Mouse (Mus musculus): ENCODE measurements around the gene Ngef. TPM values are rescaled to one million over a fixed set of nuclear protein-coding genes. Genes with fewer than 3 reads are reported as not detected.
A peak's percentile ranks its signal among the peaks of the same experiment; 100 is the strongest.
"Not testable (repeated sequence)": the region's sequence is repeated elsewhere in the genome, so short reads cannot be mapped to it uniquely, and the experiment has no call there.

Ngef gene
- total RNA-seq, 2 experiments from 2014 or later, result 0.56 to 0.80 TPM

GRCm38 (mm10) chr1:87482546-87482945 lies 91.1 kb downstream of the Ngef start:
- no peak for DNase-seq (ENCODE audit: low spot score in 2 of 2)

DNA sequence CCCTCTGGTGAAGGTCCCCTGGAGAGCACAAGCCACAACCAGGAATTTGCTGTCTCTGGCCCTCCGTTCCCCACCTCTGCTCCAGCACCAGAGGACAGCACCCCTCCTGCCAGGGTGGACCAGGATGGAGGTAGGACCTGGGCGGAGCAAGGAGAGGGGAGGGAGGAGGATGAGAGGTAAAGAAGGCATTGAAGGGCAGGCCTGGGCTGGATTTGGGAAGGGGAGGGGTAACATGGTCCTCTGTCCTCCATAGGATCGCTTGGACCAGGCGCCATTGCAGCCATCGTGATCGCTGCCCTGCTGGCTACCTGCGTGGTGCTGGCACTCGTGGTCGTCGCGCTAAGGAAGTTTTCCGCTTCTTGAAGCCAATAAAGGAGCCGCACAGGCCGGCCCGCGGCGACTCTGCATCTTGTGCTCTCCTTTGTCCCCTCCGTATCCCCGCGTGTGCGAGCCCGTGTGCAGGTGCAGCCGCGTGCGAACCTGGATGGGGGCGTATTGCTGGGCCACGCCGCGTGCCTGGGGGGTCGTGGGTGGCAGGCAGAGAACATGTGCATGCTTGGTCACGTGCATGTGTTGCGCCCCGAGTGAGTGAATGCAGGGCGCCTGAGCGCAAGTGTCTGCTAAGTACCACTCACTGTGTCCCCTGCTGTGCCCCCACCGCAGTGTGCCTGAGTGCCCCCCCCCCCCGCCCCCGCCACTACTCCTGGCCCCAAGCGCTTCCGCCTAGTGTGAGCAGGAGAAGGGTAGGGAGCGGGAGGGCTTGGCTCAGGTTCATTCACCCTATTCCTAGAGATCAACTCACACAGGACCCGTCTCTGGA lies 98.4 kb downstream of the Ngef start:
- DNase-seq (ENCODE audit: low spot score in 2 of 2), result no peak

DNA sequence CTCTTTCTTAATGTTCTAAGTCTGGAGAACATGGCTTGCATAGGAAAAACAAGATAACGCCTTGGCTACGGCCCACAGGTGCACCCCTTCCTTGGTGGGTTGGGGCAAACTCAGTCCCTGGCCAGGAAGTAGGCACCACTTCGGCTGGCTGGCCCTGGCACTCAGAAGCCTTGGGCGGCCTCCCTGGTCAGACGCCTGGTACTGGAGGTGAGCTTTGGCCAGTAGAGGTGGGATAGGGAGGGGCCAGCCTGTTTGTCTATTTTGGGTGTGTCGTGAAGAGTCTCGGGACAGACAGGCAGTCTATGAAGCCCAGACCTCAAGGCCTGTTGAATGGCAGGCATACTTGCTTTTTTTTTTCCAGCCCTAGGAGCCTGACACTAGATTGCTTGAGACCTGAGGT lies 101.1 kb downstream of the Ngef start:
- DNase-seq (ENCODE audit: low spot score in 2 of 2), result no peak

DNA sequence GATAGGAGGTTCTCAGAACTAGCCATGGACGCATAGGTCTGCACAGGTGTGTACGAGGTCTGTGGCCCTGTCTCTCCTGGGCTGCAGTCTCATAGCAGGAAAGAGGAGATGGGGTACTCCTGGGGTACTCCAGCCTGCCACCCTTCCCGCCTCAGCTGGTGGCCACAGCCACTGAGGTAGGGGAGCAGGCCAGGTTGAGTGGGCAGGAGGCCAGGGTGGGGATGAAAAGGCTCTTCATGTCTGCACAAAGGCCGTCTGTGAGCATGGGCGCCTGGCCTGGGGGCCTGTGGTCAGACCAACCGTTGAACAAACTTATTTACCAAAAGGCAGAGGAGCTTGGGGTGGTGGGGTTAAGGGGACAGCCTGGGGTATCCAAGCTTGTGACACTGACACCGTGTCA lies 101.8 kb downstream of the Ngef start:
- DNase-seq (ENCODE audit: low spot score in 2 of 2), result no peak

GRCm38 (mm10) chr1:87469971-87470370 lies 103.7 kb downstream of the Ngef start, which contains the start of gene Snorc:
Gene Snorc, plus strand, starts transcription at chr1:87470271.
- not testable (repeated sequence) for DNase-seq (ENCODE audit: low spot score in 2 of 2)

GRCm38 (mm10) chr1:87468321-87468720 lies 105.3 kb downstream of the Ngef start:
- no peak for DNase-seq (ENCODE audit: low spot score in 2 of 2)

- no peak for DNase-seq (ENCODE audit: low spot score in 2 of 2)
Observed at GRCm38 (mm10) chr1:87467469-87467868, 106.2 kb downstream of the Ngef start.

DNA sequence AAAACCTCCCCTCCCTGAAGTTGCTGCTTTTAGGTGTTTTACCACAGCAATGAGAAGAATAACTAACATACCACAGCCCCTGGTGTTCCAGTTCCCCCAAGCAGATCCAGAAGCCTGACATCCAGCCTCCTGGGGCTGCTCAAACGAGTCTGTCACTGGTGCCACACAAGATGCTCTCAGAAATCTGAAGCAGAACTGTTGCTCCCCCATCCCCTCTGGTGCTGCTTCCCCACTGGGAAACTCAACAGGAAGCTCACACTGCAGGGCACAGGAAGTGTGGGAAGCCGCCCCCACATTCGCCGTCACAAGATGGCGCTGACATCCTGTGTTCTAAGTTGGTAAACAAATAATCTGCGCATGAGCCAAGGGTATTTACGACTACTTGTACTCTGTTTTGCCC lies 113.8 kb downstream of the Ngef start:
- not testable (repeated sequence) for DNase-seq (ENCODE audit: low spot score in 2 of 2)

- no peak for DNase-seq (ENCODE audit: low spot score in 2 of 2)
Observed at GRCm38 (mm10) chr1:87458045-87458444, 115.6 kb downstream of the Ngef start.

- no peak for DNase-seq (ENCODE audit: low spot score in 2 of 2)
Observed at GRCm38 (mm10) chr1:87456425-87456824, 117.2 kb downstream of the Ngef start.

- no peak for DNase-seq (ENCODE audit: low spot score in 2 of 2)
Observed at GRCm38 (mm10) chr1:87449432-87449831, 124.2 kb downstream of the Ngef start.

GRCm38 (mm10) chr1:87447183-87448104 lies 126.2 kb downstream of the Ngef start:
- peak; percentile 40 to 67 for DNase-seq (ENCODE audit: low spot score in 2 of 2)

DNA sequence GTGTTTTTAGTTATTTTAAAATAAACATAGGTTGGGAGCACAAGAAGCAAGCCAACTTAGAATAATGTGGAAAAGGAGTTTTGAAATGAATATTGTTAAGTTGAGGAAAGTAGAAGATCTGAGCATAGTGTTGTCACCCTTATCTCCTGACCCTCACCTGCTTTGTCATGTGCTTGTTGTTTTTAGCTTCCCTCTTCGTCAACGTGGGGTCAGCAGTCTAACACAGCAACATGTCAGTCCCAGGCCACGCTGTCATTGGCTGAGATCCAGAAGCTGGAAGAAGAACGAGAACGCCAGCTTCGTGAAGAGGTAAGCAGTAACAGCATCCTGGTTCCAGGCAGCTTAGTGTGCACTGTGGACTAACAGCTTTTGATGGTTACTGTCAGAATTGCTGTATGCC lies 137.1 kb downstream of the Ngef start:
- DNase-seq (ENCODE audit: low spot score in 2 of 2), result no peak

DNA sequence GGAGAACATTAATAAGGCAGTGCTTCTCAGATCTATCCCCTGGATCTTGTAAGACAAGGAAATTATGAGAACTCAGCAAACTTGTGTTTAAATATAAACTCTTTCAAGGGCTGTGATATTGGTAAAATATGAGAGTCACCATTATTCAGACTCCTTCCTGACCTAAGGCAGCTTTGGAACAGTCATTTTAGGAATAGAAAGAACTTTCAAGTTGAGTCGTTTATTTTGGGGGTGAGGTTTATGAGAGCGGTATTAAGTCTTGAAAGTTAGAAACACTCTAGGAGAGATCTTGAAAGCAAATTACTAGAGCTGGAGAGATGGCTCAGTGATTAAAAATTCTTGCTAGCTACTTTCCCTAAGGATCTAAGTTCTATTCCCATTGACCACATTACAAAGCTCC lies 138.5 kb downstream of the Ngef start:
- DNase-seq (ENCODE audit: low spot score in 2 of 2), result no peak

Other genes with a start within 250 kb of the Ngef start
- 100 to 1,000 TPM in 1 of 2 experiments, 10 to 100 TPM in 1; 79.7 to 101 TPM for gene Gigyf2, start 246.9 kb downstream of the Ngef start, total RNA-seq (2021)
- gene Kcnj13, start 179.1 kb downstream of the Ngef start, total RNA-seq (2021), result not detected
- gene Snorc, start 103.6 kb downstream of the Ngef start, total RNA-seq (2021), result not detected
- gene Neu2, start 64.0 kb downstream of the Ngef start, total RNA-seq (2021), result not detected
- 10 to 100 TPM; 15.8 to 29.3 TPM for gene Inpp5d, start 46.4 kb upstream of the Ngef start, total RNA-seq (2021)
- gene Atg16l1, start 182.0 kb upstream of the Ngef start, total RNA-seq (2021), result 10 to 100 TPM; 35.8 to 36.8 TPM
- gene Sag, start 229.8 kb upstream of the Ngef start, total RNA-seq (2021), result 1 to 10 TPM; 1.3 to 2.4 TPM